Mouse (Mus musculus) CH12.LX (cell line): Measurements from ENCODE around the gene Mff.

Experiments used
- CTCF ChIP-seq, 2 experiments: IDR thresholded peaks in 1 of 2; conservative IDR thresholded peaks in 1 of 2; 2 replicates each; pipeline ENCODE4 v1.5.1; 2011 to 2012; ENCODE audit warnings: low read depth in 2 of 2, low read length in 2 of 2, improper control_type of control experiment in 1 of 2, inconsistent platforms in 1 of 2, mild to moderate bottlenecking in 1 of 2, moderate library complexity in 1 of 2
- E2F4 ChIP-seq: IDR thresholded peaks from 2 replicates; pipeline ENCODE4 v1.6.1; 2011; ENCODE audit warnings: low read depth, low read length, improper control_type of control experiment; ENCODE audit not compliant: insufficient replicate concordance
- EP300 ChIP-seq: IDR thresholded peaks from 2 replicates; pipeline ENCODE4 v1.6.1; 2011; ENCODE audit warnings: low read length, improper control_type of control experiment
- MAFK ChIP-seq: IDR thresholded peaks from 2 replicates; pipeline ENCODE4 v1.6.1; 2011; ENCODE audit warnings: low read length, improper control_type of control experiment; ENCODE audit not compliant: insufficient replicate concordance
- MAZ ChIP-seq: IDR thresholded peaks from 2 replicates; pipeline ENCODE4 v1.6.1; 2012; ENCODE audit warnings: low read depth, mild to moderate bottlenecking, inconsistent platforms, low read length, improper control_type of control experiment, moderate library complexity
- NELFE ChIP-seq: IDR thresholded peaks from 2 replicates; pipeline ENCODE4 v1.6.1; 2011; ENCODE audit warnings: low read depth, low read length, improper control_type of control experiment
- POLR2A ChIP-seq: IDR thresholded peaks from 2 replicates; pipeline ENCODE4 v1.6.1; 2011; ENCODE audit warnings: low read depth, mild to moderate bottlenecking, improper control_type of control experiment, low read length
- POLR2AphosphoS2 ChIP-seq: IDR thresholded peaks from 2 replicates; pipeline ENCODE4 v1.6.1; 2011; ENCODE audit warnings: low read depth, low read length, improper control_type of control experiment
- TBP ChIP-seq: conservative IDR thresholded peaks from 2 replicates; pipeline ENCODE4 v1.6.1; 2011; ENCODE audit warnings: low read depth, low read length, improper control_type of control experiment
- USF2 ChIP-seq: conservative IDR thresholded peaks from 2 replicates; pipeline ENCODE4 v1.6.1; 2011; ENCODE audit warnings: low read depth, low read length, improper control_type of control experiment
- ZKSCAN1 ChIP-seq: IDR thresholded peaks from 2 replicates; pipeline ENCODE4 v1.6.1; 2012; ENCODE audit warnings: low read depth, inconsistent platforms, low read length, improper control_type of control experiment, borderline replicate concordance

- TF ChIP-seq EP300: no peak
- TF ChIP-seq E2F4: no peak
- no peak for TF ChIP-seq POLR2A
- TF ChIP-seq MAFK: no peak
- peak; percentile 33 to 34; a peak in 3 of 4 replicates for TF ChIP-seq CTCF (conservative IDR thresholded peaks at IDR 0.05 in 1 of 2, IDR thresholded peaks at IDR 0.05 in 1 of 2; ENCODE audit: low read depth in 2 of 2, low read length in 2 of 2)
- TF ChIP-seq MAZ: no peak
- TF ChIP-seq USF2: no peak
- TF ChIP-seq TBP: no peak
- TF ChIP-seq POLR2AphosphoS2: no peak
- no peak for TF ChIP-seq NELFE
- no peak for TF ChIP-seq ZKSCAN1
These were observed 37.6 kb downstream of the Mff start for GRCm38 (mm10) chr1:82762274-82762673.
